Mouse (Mus musculus): ENCODE data around the gene Pou1f1. TPM values are rescaled to one million over a fixed set of nuclear protein-coding genes. Genes with fewer than 3 reads are reported as not detected.
A peak's percentile ranks its signal among the peaks of the same experiment; 100 is the strongest.

The Pou1f1 gene
- polyA plus RNA-seq (2015; fragmentation: Nextera tagmentation; extraction: Ambion mirVana) = 0.07 TPM in 1 of 2 replicates, not detected in the other

- Histone ChIP-seq H3K4me3 (ENCODE audit: low read depth, low read length) (no peak within 1 kb of the TSS), H3K4me1 (replicated peaks; ENCODE audit: control insufficient read depth, insufficient read depth, low read length) (no peaks in the 10 kb centered on the region), H3K36me3 (ENCODE audit: control insufficient read depth, insufficient read depth) (no peaks in the 10 kb centered on the region), H3K9ac (ENCODE audit: low read depth, low read length) (no peak within 1 kb of the TSS), H3K27me3 (replicated peaks; ENCODE audit: control insufficient read depth, insufficient read depth, low read length) (no peaks in the 10 kb centered on the region), H3K4me2 (replicated peaks; ENCODE audit: low read depth) (no peak within 1 kb of the TSS), H3K9me3 (ENCODE audit: control insufficient read depth) (no peaks in the 10 kb centered on the region), H3K27ac (ENCODE audit: low read depth, low read length) (no peak within 1 kb of the TSS)
- 60% methylated on average over 6 of the region's 6 CpGs for WGBS
- no peak for TF ChIP-seq CTCF (IDR thresholded peaks at IDR 0.05; ENCODE audit: low read depth)
- no peak for ATAC-seq
Observed at GRCm38 (mm10) chr16:65520211-65520610, at the start of gene Pou1f1. TSS of gene Pou1f1 (plus strand) at chr16:65520511.

- Histone ChIP-seq H3K4me3 (ENCODE audit: low read depth, low read length) (no peak overlapping the region), H3K4me1 (replicated peaks; ENCODE audit: control insufficient read depth, insufficient read depth, low read length) (no peaks in the 10 kb centered on the region), H3K27me3 (replicated peaks; ENCODE audit: control insufficient read depth, insufficient read depth, low read length) (no peaks in the 10 kb centered on the region), H3K4me2 (replicated peaks; ENCODE audit: low read depth) (no peak overlapping the region), H3K36me3 (ENCODE audit: control insufficient read depth, insufficient read depth) (no peaks in the 10 kb centered on the region), H3K9me3 (ENCODE audit: control insufficient read depth) (no peaks in the 10 kb centered on the region), H3K9ac (ENCODE audit: low read depth, low read length) (no peak overlapping the region), H3K27ac (ENCODE audit: low read depth, low read length) (no peak overlapping the region)
- no peak for ATAC-seq
- 68% methylated on average over 4 of the region's 4 CpGs for WGBS
- TF ChIP-seq CTCF (IDR thresholded peaks at IDR 0.05; ENCODE audit: low read depth) = no peak
Observed at GRCm38 (mm10) chr16:65470650-65471049, 49.7 kb upstream of the Pou1f1 start.

GRCm38 (mm10) chr16:65472472-65473001 lies 47.8 kb upstream of the Pou1f1 start:
- Histone ChIP-seq H3K27me3 (replicated peaks; ENCODE audit: control insufficient read depth, insufficient read depth, low read length) (no peaks in the 10 kb centered on the region), H3K9me3 (ENCODE audit: control insufficient read depth) (no peaks in the 10 kb centered on the region), H3K27ac (ENCODE audit: low read depth, low read length) (no peak overlapping the region), H3K36me3 (ENCODE audit: control insufficient read depth, insufficient read depth) (no peaks in the 10 kb centered on the region), H3K4me1 (replicated peaks; ENCODE audit: control insufficient read depth, insufficient read depth, low read length) (no peaks in the 10 kb centered on the region), H3K4me3 (ENCODE audit: low read depth, low read length) (no peak overlapping the region), H3K4me2 (replicated peaks; ENCODE audit: low read depth) (no peak overlapping the region), H3K9ac (ENCODE audit: low read depth, low read length) (no peak overlapping the region)
- TF ChIP-seq CTCF (IDR thresholded peaks at IDR 0.05; ENCODE audit: low read depth) = peak; percentile 85
- WGBS = 12% methylated on average over 5 of the region's 5 CpGs
- ATAC-seq = no peak

- 83% methylated on average over 6 of the region's 6 CpGs for whole genome bisulfite sequencing
Observed at GRCm38 (mm10) chr16:65485726-65486125, 34.6 kb upstream of the Pou1f1 start.

GRCm38 (mm10) chr16:65496030-65496429 lies 24.3 kb upstream of the Pou1f1 start:
- Histone ChIP-seq H3K27ac (ENCODE audit: low read depth, low read length) (no peak overlapping the region), H3K4me3 (ENCODE audit: low read depth, low read length) (no peak overlapping the region), H3K36me3 (ENCODE audit: control insufficient read depth, insufficient read depth) (no peaks in the 10 kb centered on the region), H3K27me3 (replicated peaks; ENCODE audit: control insufficient read depth, insufficient read depth, low read length) (no peaks in the 10 kb centered on the region), H3K4me2 (replicated peaks; ENCODE audit: low read depth) (no peak overlapping the region), H3K9ac (ENCODE audit: low read depth, low read length) (no peak overlapping the region), H3K9me3 (ENCODE audit: control insufficient read depth) (no peaks in the 10 kb centered on the region), H3K4me1 (replicated peaks; ENCODE audit: control insufficient read depth, insufficient read depth, low read length) (no peaks in the 10 kb centered on the region)
- 76% methylated on average over 5 of the region's 5 CpGs for WGBS
- no peak for TF ChIP-seq CTCF (IDR thresholded peaks at IDR 0.05; ENCODE audit: low read depth)
- ATAC-seq = no peak

More at GRCm38 (mm10) chr16:65485726-65486125, 34.6 kb upstream of the Pou1f1 start:
- H3K9ac ChIP-seq (ENCODE audit: low read depth, low read length) = no peak overlapping the region
- ATAC-seq = no peak
- no peaks in the 10 kb centered on the region for H3K27me3 ChIP-seq (replicated peaks; ENCODE audit: control insufficient read depth, insufficient read depth, low read length)
- no peaks in the 10 kb centered on the region for H3K4me1 ChIP-seq (replicated peaks; ENCODE audit: control insufficient read depth, insufficient read depth, low read length)
- no peak overlapping the region for H3K4me3 ChIP-seq (ENCODE audit: low read depth, low read length)
- no peak overlapping the region for H3K27ac ChIP-seq (ENCODE audit: low read depth, low read length)
- no peaks in the 10 kb centered on the region for H3K36me3 ChIP-seq (ENCODE audit: control insufficient read depth, insufficient read depth)
- H3K4me2 ChIP-seq (replicated peaks; ENCODE audit: low read depth) = no peak overlapping the region
- TF ChIP-seq CTCF (IDR thresholded peaks at IDR 0.05; ENCODE audit: low read depth) = no peak
- H3K9me3 ChIP-seq (ENCODE audit: control insufficient read depth) = no peaks in the 10 kb centered on the region

GRCm38 (mm10) chr16:65497049-65497448 lies 23.3 kb upstream of the Pou1f1 start:
- H3K4me2 ChIP-seq (replicated peaks; ENCODE audit: low read depth) = no peak overlapping the region
- H3K36me3 ChIP-seq (ENCODE audit: control insufficient read depth, insufficient read depth) = no peaks in the 10 kb centered on the region
- no peak overlapping the region for H3K4me3 ChIP-seq (ENCODE audit: low read depth, low read length)
- no peak for ATAC-seq
- H3K27ac ChIP-seq (ENCODE audit: low read depth, low read length) = no peak overlapping the region
- WGBS = 47% methylated on average over 2 of the region's 2 CpGs
- H3K9me3 ChIP-seq (ENCODE audit: control insufficient read depth) = no peaks in the 10 kb centered on the region
- peak; percentile 79 for TF ChIP-seq CTCF (IDR thresholded peaks at IDR 0.05; ENCODE audit: low read depth)
- H3K27me3 ChIP-seq (replicated peaks; ENCODE audit: control insufficient read depth, insufficient read depth, low read length) = no peaks in the 10 kb centered on the region
- H3K9ac ChIP-seq (ENCODE audit: low read depth, low read length) = no peak overlapping the region
- H3K4me1 ChIP-seq (replicated peaks; ENCODE audit: control insufficient read depth, insufficient read depth, low read length) = no peaks in the 10 kb centered on the region

GRCm38 (mm10) chr16:65514223-65514622 lies 6.1 kb upstream of the Pou1f1 start:
- Histone ChIP-seq H3K4me3 (ENCODE audit: low read depth, low read length) (no peak overlapping the region), H3K4me1 (replicated peaks; ENCODE audit: control insufficient read depth, insufficient read depth, low read length) (no peaks in the 10 kb centered on the region), H3K4me2 (replicated peaks; ENCODE audit: low read depth) (no peak overlapping the region), H3K36me3 (ENCODE audit: control insufficient read depth, insufficient read depth) (no peaks in the 10 kb centered on the region), H3K27me3 (replicated peaks; ENCODE audit: control insufficient read depth, insufficient read depth, low read length) (no peaks in the 10 kb centered on the region), H3K9ac (ENCODE audit: low read depth, low read length) (no peak overlapping the region), H3K9me3 (ENCODE audit: control insufficient read depth) (no peaks in the 10 kb centered on the region), H3K27ac (ENCODE audit: low read depth, low read length) (no peak overlapping the region)
- 74% methylated on average over 7 of the region's 7 CpGs for WGBS
- TF ChIP-seq CTCF (IDR thresholded peaks at IDR 0.05; ENCODE audit: low read depth) = no peak
- ATAC-seq = no peak

Data from intestine, postnatal 0 days (tissue).